Mouse (Mus musculus): ENCODE results near the gene Myadm. TPM values are rescaled to one million over a fixed set of nuclear protein-coding genes. Genes with fewer than 3 reads are reported as not detected.

Gene Myadm
- total and polyA plus RNA-seq, 3 experiments: 0.62 to 7.4 TPM; not detected in 1

- Histone ChIP-seq H3K27me3 (ENCODE audit: control insufficient read depth in 1 of 2, insufficient read depth in 2 of 2, low read length in 2 of 2) (no peaks in the 10 kb centered on the region; a peak in 1 of 4 replicates), H3K9ac (ENCODE audit: control insufficient read depth, low read depth, low read length, poor library complexity, severe bottlenecking) (no peak overlapping the region), H3K4me3 (ENCODE audit: control insufficient read depth in 1 of 2, insufficient read depth in 1 of 2, low read depth in 2 of 2, low read length in 2 of 2) (no peak overlapping the region), H3K36me3 (ENCODE audit: control insufficient read depth in 1 of 2, insufficient read depth in 2 of 2, low read length in 2 of 2) (no peaks in the 10 kb centered on the region), H3K4me1 (ENCODE audit: control insufficient read depth in 1 of 2, insufficient read depth in 2 of 2, low read length in 2 of 2) (peaks cover 0 to 2% of the 10 kb centered on the region in 2 experiments; a peak in 1 of 4 replicates), H3K79me2 (ENCODE audit: control insufficient read depth, insufficient read depth, low read length, poor library complexity) (no peaks in the 10 kb centered on the region), H3K9me3 (replicated peaks; ENCODE audit: insufficient read depth, low read length) (no peaks in the 10 kb centered on the region), H3K27ac (ENCODE audit: control insufficient read depth, low read depth, low read length) (no peak overlapping the region)
- DNase-seq (ENCODE audit: low read depth, low spot score): no peak
- TF ChIP-seq RCOR1 (IDR thresholded peaks at IDR 0.05; ENCODE audit: low read depth, low read length): no peak
- no peak for TF ChIP-seq EP300 (IDR thresholded peaks at IDR 0.05; ENCODE audit: low read depth in 1 of 2, low read length in 2 of 2)
- no peak for TF ChIP-seq SMC3 (IDR thresholded peaks at IDR 0.05; ENCODE audit: low read depth, low read length)
- TF ChIP-seq GABPA (IDR thresholded peaks at IDR 0.05; ENCODE audit: low read depth, low read length): no peak
- TF ChIP-seq POLR2AphosphoS2 (IDR thresholded peaks at IDR 0.05; ENCODE audit: low read length): no peak
- TF ChIP-seq HCFC1 (IDR thresholded peaks at IDR 0.05; ENCODE audit: low read depth, low read length): no peak
- no peak for TF ChIP-seq POLR2A (IDR thresholded peaks at IDR 0.05; ENCODE audit: control insufficient read depth in 1 of 2, insufficient read depth in 1 of 2, low read depth in 1 of 2, low read length in 2 of 2, poor library complexity in 1 of 2)
- TF ChIP-seq ELF1 (IDR thresholded peaks at IDR 0.05; ENCODE audit: low read depth, low read length): no peak
- no peak for TF ChIP-seq MAZ (IDR thresholded peaks at IDR 0.05; ENCODE audit: low read depth, low read length)
- no peak for TF ChIP-seq TBP (IDR thresholded peaks at IDR 0.05; ENCODE audit: low read depth, low read length)
- TF ChIP-seq USF1 (IDR thresholded peaks at IDR 0.05; ENCODE audit: low read depth, low read length): no peak
- TF ChIP-seq GATA1 (IDR thresholded peaks at IDR 0.05; ENCODE audit: low read depth, low read length): no peak
Measured at GRCm38 (mm10) chr7:3267261-3267660, 21.6 kb upstream of the Myadm start.

- DNase-seq (ENCODE audit: low read depth, low spot score): no peak
- Histone ChIP-seq H3K36me3 (ENCODE audit: control insufficient read depth in 1 of 2, insufficient read depth in 2 of 2, low read length in 2 of 2) (no peaks in the 10 kb centered on the region), H3K27me3 (ENCODE audit: control insufficient read depth in 1 of 2, insufficient read depth in 2 of 2, low read length in 2 of 2) (no peaks in the 10 kb centered on the region; a peak in 1 of 4 replicates), H3K4me1 (ENCODE audit: control insufficient read depth in 1 of 2, insufficient read depth in 2 of 2, low read length in 2 of 2) (peaks cover 0 to 2% of the 10 kb centered on the region in 2 experiments; a peak in 1 of 4 replicates), H3K27ac (ENCODE audit: control insufficient read depth, low read depth, low read length) (no peak overlapping the region), H3K4me3 (ENCODE audit: control insufficient read depth in 1 of 2, insufficient read depth in 1 of 2, low read depth in 2 of 2, low read length in 2 of 2) (no peak overlapping the region), H3K9ac (ENCODE audit: control insufficient read depth, low read depth, low read length, poor library complexity, severe bottlenecking) (no peak overlapping the region), H3K9me3 (replicated peaks; ENCODE audit: insufficient read depth, low read length) (no peaks in the 10 kb centered on the region), H3K79me2 (ENCODE audit: control insufficient read depth, insufficient read depth, low read length, poor library complexity) (no peaks in the 10 kb centered on the region)
- TF ChIP-seq USF2 (IDR thresholded peaks at IDR 0.05; ENCODE audit: borderline replicate concordance in 1 of 2, insufficient read depth in 1 of 2, low read depth in 1 of 2, low read length in 2 of 2) (no peak), POLR2AphosphoS2 (IDR thresholded peaks at IDR 0.05; ENCODE audit: low read length) (no peak)
Measured at GRCm38 (mm10) chr7:3267888-3268287, 21.0 kb upstream of the Myadm start.

- Histone ChIP-seq H3K9me3 (replicated peaks; ENCODE audit: insufficient read depth, low read length) (no peaks in the 10 kb centered on the region), H3K36me3 (ENCODE audit: control insufficient read depth in 1 of 2, insufficient read depth in 2 of 2, low read length in 2 of 2) (no peaks in the 10 kb centered on the region), H3K79me2 (ENCODE audit: control insufficient read depth, insufficient read depth, low read length, poor library complexity) (no peaks in the 10 kb centered on the region), H3K27me3 (ENCODE audit: control insufficient read depth in 1 of 2, insufficient read depth in 2 of 2, low read length in 2 of 2) (no peaks in the 10 kb centered on the region; a peak in 1 of 4 replicates), H3K4me1 (ENCODE audit: control insufficient read depth in 1 of 2, insufficient read depth in 2 of 2, low read length in 2 of 2) (peaks cover 0 to 2% of the 10 kb centered on the region in 2 experiments; a peak in 1 of 4 replicates), H3K4me3 (ENCODE audit: control insufficient read depth in 1 of 2, insufficient read depth in 1 of 2, low read depth in 2 of 2, low read length in 2 of 2) (no peak overlapping the region), H3K27ac (ENCODE audit: control insufficient read depth, low read depth, low read length) (no peak overlapping the region), H3K9ac (ENCODE audit: control insufficient read depth, low read depth, low read length, poor library complexity, severe bottlenecking) (no peak overlapping the region)
- no peak for DNase-seq (ENCODE audit: low read depth, low spot score)
- TF ChIP-seq NELFE (IDR thresholded peaks at IDR 0.05; ENCODE audit: low read depth, low read length): no peak
- no peak for TF ChIP-seq USF2 (IDR thresholded peaks at IDR 0.05; ENCODE audit: borderline replicate concordance in 1 of 2, insufficient read depth in 1 of 2, low read depth in 1 of 2, low read length in 2 of 2)
- no peak for TF ChIP-seq MYC (IDR thresholded peaks at IDR 0.05; ENCODE audit: low read depth, low read length)
- TF ChIP-seq MAX (IDR thresholded peaks at IDR 0.05; ENCODE audit: low read length): no peak
- TF ChIP-seq ZNF384 (IDR thresholded peaks at IDR 0.05; ENCODE audit: low read depth, low read length): no peak
- TF ChIP-seq TBP (IDR thresholded peaks at IDR 0.05; ENCODE audit: low read depth, low read length): no peak
- TF ChIP-seq CHD1 (IDR thresholded peaks at IDR 0.05; ENCODE audit: low read depth, low read length): no peak
- TF ChIP-seq ZKSCAN1 (IDR thresholded peaks at IDR 0.05; ENCODE audit: low read depth, low read length): no peak
- no peak for TF ChIP-seq POLR2A (IDR thresholded peaks at IDR 0.05; ENCODE audit: control insufficient read depth in 1 of 2, insufficient read depth in 1 of 2, low read depth in 1 of 2, low read length in 2 of 2, poor library complexity in 1 of 2)
- no peak for TF ChIP-seq POLR2AphosphoS5 (IDR thresholded peaks at IDR 0.05; ENCODE audit: borderline replicate concordance, low read depth, low read length)
- TF ChIP-seq MAFK (IDR thresholded peaks at IDR 0.05; ENCODE audit: borderline replicate concordance, low read depth, low read length): no peak
- no peak for TF ChIP-seq JUND (IDR thresholded peaks at IDR 0.05; ENCODE audit: low read depth, low read length)
- no peak for TF ChIP-seq GATA1 (IDR thresholded peaks at IDR 0.05; ENCODE audit: low read depth, low read length)
- TF ChIP-seq GABPA (IDR thresholded peaks at IDR 0.05; ENCODE audit: low read depth, low read length): no peak
- TF ChIP-seq ETS1 (IDR thresholded peaks at IDR 0.05; ENCODE audit: low read depth, low read length): no peak
- TF ChIP-seq CTCF (IDR thresholded peaks at IDR 0.05 in 2 of 3, conservative IDR thresholded peaks at IDR 0.05 in 1 of 3; ENCODE audit: control insufficient read depth in 1 of 3, insufficient read depth in 1 of 3, low read depth in 2 of 3, low read length in 3 of 3, poor library complexity in 1 of 3, severe bottlenecking in 1 of 3): no peak
- TF ChIP-seq RCOR1 (IDR thresholded peaks at IDR 0.05; ENCODE audit: low read depth, low read length): no peak
Measured at GRCm38 (mm10) chr7:3268291-3268690, 20.6 kb upstream of the Myadm start.
